Comparison of ENCODE assay signal across 8 mouse cellular contexts in genomic region chr4:4299631-4300030, GRCm38 (mm10).
A peak's percentile ranks its signal among the peaks of the same experiment; 100 is the strongest.
DNase-seq lines count a peak whose midpoint lies in the region; ATAC-seq and TF ChIP-seq lines count a peak whose summit lies in the region.

No protein-coding gene starts in this region.

- H3K36me3 ChIP-seq in heart, postnatal 0 days (replicated peaks; ENCODE audit: control insufficient read depth, insufficient read depth, low read length): no peaks in the 10 kb centered on the region
- H3K36me3 ChIP-seq in kidney, embryonic 15.5 days: no peaks in the 10 kb centered on the region

- TF ChIP-seq EP300 in heart, postnatal 0 days (IDR thresholded peaks at IDR 0.05; ENCODE audit: low read depth): no peak

- intact Hi-C loops in heart, postnatal 36 days (cut with DNase I): no loop called here

- no peaks in the 10 kb centered on the region for H3K4me1 ChIP-seq in heart, postnatal 0 days (ENCODE audit: control insufficient read depth, insufficient read depth)
- H3K4me1 ChIP-seq in kidney, embryonic 15.5 days: no peaks in the 10 kb centered on the region

- H3K9me3 ChIP-seq in heart, postnatal 0 days (replicated peaks; ENCODE audit: control insufficient read depth, low read length): no peaks in the 10 kb centered on the region
- no peaks in the 10 kb centered on the region for H3K9me3 ChIP-seq in kidney, embryonic 15.5 days (replicated peaks)

- TF ChIP-seq CTCF in heart, postnatal 0 days (IDR thresholded peaks at IDR 0.05; ENCODE audit: low read depth): peak; percentile 17

- no peak for ATAC-seq in heart, postnatal 0 days (ENCODE audit: insufficient read depth, low read depth)
- ATAC-seq in kidney, embryonic 15.5 days (replicated peaks; ENCODE audit: low FRiP score): peak; percentile 86
- ATAC-seq in activated CD4-positive, CD25-positive, alpha-beta regulatory T cell, adult 4 months: no peak

- WGBS in heart, postnatal 0 days: 27% methylated on average over 1 of the region's 1 CpGs
- 21% methylated on average over 1 of the region's 1 CpGs for WGBS in kidney, embryonic 15.5 days

- no peak overlapping the region for H3K4me2 ChIP-seq in heart, postnatal 0 days (ENCODE audit: low read depth, low read length)
- H3K4me2 ChIP-seq in kidney, embryonic 15.5 days: no peak overlapping the region

- DNase-seq in heart, postnatal 0 days (ENCODE audit: low spot score): no peak
- no peak for DNase-seq in heart, adult 8-10 months (ENCODE audit: low spot score)
- peak; percentile 26 for DNase-seq in 416B (ENCODE audit: low read depth)
- peak; percentile 20 for DNase-seq in adrenal gland, postnatal 25 days
- DNase-seq in thymus, postnatal 25 days: no peak
- DNase-seq in heart, postnatal 36 days: no peak

- H3K4me3 ChIP-seq in heart, postnatal 0 days (ENCODE audit: low read depth, low read length): no peak overlapping the region
- no peak overlapping the region for H3K4me3 ChIP-seq in kidney, embryonic 15.5 days (replicated peaks)

- H3K27ac ChIP-seq in heart, postnatal 0 days (ENCODE audit: low read depth): no peak overlapping the region
- H3K27ac ChIP-seq in kidney, embryonic 15.5 days: no peak overlapping the region

- no peaks in the 10 kb centered on the region for H3K27me3 ChIP-seq in heart, postnatal 0 days (ENCODE audit: control insufficient read depth, insufficient read depth, low read length)
- no peaks in the 10 kb centered on the region for H3K27me3 ChIP-seq in kidney, embryonic 15.5 days

- no peak overlapping the region for H3K9ac ChIP-seq in heart, postnatal 0 days (replicated peaks; ENCODE audit: low read depth, low read length)
- H3K9ac ChIP-seq in kidney, embryonic 15.5 days: no peak overlapping the region

Comparison
In these comparisons a context has a peak if more than half of its experiments do, and no peak if none do; other contexts are left out.
1. DNase-seq: peak in 416B (single experiment) and adrenal gland, postnatal 25 days (single experiment); none in heart, postnatal 0 days (single experiment), heart, adult 8-10 months (single experiment), thymus, postnatal 25 days (single experiment) and heart, postnatal 36 days (0 of 2).